Mouse (Mus musculus) lung, adult 2 months (tissue): ENCODE data around the gene Skap1.

Source experiments
- CTCF ChIP-seq: fragments of 200-500 bp; IDR thresholded peaks from 2 replicates; pipeline ENCODE4 v1.5.1; 2011; ENCODE audit warnings: mild to moderate bottlenecking, low read length, control low read depth; ENCODE audit not compliant: insufficient read depth
- POLR2A ChIP-seq: fragments of 200-500 bp; IDR thresholded peaks from 2 replicates; pipeline ENCODE4 v1.6.1; 2011; ENCODE audit warnings: low read depth, mild to moderate bottlenecking, control low read depth, low read length, borderline replicate concordance; ENCODE audit errors: extremely low read depth

GRCm38 (mm10) chr11:96765645-96766044 lies 301.3 kb downstream of the Skap1 start:
- TF ChIP-seq CTCF = no peak
- TF ChIP-seq POLR2A = no peak
